Mouse (Mus musculus) embryonic facial prominence, embryonic 10.5 days (tissue): ENCODE measurements around the gene Gtf2f1. TPM values are rescaled to one million over a fixed set of nuclear protein-coding genes. Genes with fewer than 3 reads are reported as not detected.

Source experiments
- DNase-seq: peaks from one replicate; pipeline ENCODE4 v3.0.0-alpha.2; 2017; ENCODE audit warnings: low spot score
- H3K27ac ChIP-seq: fragments of 300-500 bp; sonication (generic); replicated peaks from 2 replicates; pipeline ENCODE4 v1.5.1; 2016; ENCODE audit warnings: mild to moderate bottlenecking
- H3K27me3 ChIP-seq: fragments of 300-500 bp; sonication (generic); replicated peaks from 2 replicates; pipeline ENCODE4 v1.6.1; 2016; ENCODE audit warnings: low read depth, mild to moderate bottlenecking; ENCODE audit not compliant: poor library complexity, severe bottlenecking
- H3K36me3 ChIP-seq: fragments of 300-500 bp; sonication (generic); replicated peaks from 2 replicates; pipeline ENCODE4 v1.6.1; 2016; ENCODE audit warnings: mild to moderate bottlenecking, moderate library complexity
- H3K4me1 ChIP-seq: fragments of 300-500 bp; sonication (generic); 2 replicates; pipeline ENCODE4 v1.6.1; 2016
- H3K4me3 ChIP-seq: fragments of 300-500 bp; sonication (generic); 2 replicates; pipeline ENCODE4 v1.5.1; 2016; ENCODE audit warnings: mild to moderate bottlenecking, moderate library complexity
- H3K9me3 ChIP-seq: fragments of 300-500 bp; sonication (generic); 2 replicates; pipeline ENCODE4 v1.6.1; 2016; ENCODE audit warnings: mild to moderate bottlenecking
- WGBS: fragments of 180-500 bp; shearing (Covaris S2); methylation state at CpG from one replicate; pipeline ENCODE4 v1.1.7; 2016; 5-methylcytosine and 5-hydroxymethylcytosine counted together
- polyA plus RNA-seq: library from polyadenylated mRNA; unstranded; fragments of >200 nt; fragmentation: Nextera tagmentation; extraction: Ambion mirVana; gene quantifications from 2 replicates; pipeline ENCODE4 v1.2.1, GENCODE M21; 2016

Gtf2f1 gene
- polyA plus RNA-seq, 1 experiment from 2014 or later: 80.7 TPM

DNA sequence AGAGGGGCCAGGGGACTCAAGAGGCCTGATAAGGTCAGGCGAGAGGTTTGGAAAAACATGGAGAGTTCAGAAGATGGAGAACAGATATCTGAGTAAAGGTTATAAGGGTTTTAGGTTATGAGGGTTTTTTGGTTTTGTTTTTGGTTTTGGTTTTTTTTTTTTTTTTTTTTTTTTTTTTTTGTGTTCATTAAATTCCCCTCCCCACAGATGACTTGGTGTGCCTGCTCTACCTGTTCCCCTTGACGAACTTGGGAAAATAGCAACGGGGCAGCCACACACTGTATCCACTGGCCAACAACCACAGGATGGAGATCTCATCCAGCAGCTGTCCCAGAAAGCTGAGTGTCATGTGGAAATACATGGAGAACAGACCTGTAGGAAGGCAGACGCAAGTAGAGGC lies 52.4 kb downstream of the Gtf2f1 start:
- 82% methylated on average over 4 of the region's 4 CpGs for WGBS
- DNase-seq: no peak
- no peaks in the 10 kb centered on the region for H3K36me3 ChIP-seq

GRCm38 (mm10) chr17:56957763-56958429 lies 53.2 kb downstream of the Gtf2f1 start:
- Histone ChIP-seq H3K4me3 (no peak overlapping the region), H3K27ac (no peak overlapping the region), H3K9me3 (no peaks in the 10 kb centered on the region), H3K4me1 (no peaks in the 10 kb centered on the region), H3K27me3 (no peaks in the 10 kb centered on the region), H3K36me3 (no peaks in the 10 kb centered on the region)
- no peak for DNase-seq
- 29% methylated on average over 11 of the region's 11 CpGs for WGBS

More for the DNA sequence above, 52.4 kb downstream of the Gtf2f1 start:
- no peak overlapping the region for H3K27ac ChIP-seq
- H3K9me3 ChIP-seq: no peaks in the 10 kb centered on the region
- H3K27me3 ChIP-seq: no peaks in the 10 kb centered on the region
- H3K4me3 ChIP-seq: no peak overlapping the region
- H3K4me1 ChIP-seq: no peaks in the 10 kb centered on the region

- no peaks in the 10 kb centered on the region for H3K4me1 ChIP-seq
Observed at GRCm38 (mm10) chr17:56954871-56955270, 56.2 kb downstream of the Gtf2f1 start.

More at GRCm38 (mm10) chr17:56954871-56955270, 56.2 kb downstream of the Gtf2f1 start:
- Histone ChIP-seq H3K27me3 (no peaks in the 10 kb centered on the region), H3K36me3 (no peaks in the 10 kb centered on the region), H3K9me3 (no peaks in the 10 kb centered on the region), H3K4me3 (no peak overlapping the region), H3K27ac (no peak overlapping the region)
- no peak for DNase-seq
- WGBS: 83% methylated on average over 7 of the region's 7 CpGs

Other genes starting within 250 kb of the Gtf2f1 start
- 45.0 and 45.6 TPM in 2 replicates for gene Dus3l, start 246.5 kb downstream of the Gtf2f1 start, polyA plus RNA-seq
- 1.7 and 1.8 TPM in 2 replicates for gene Prr22, start 241.0 kb downstream of the Gtf2f1 start, polyA plus RNA-seq
- gene Rfx2, start 180.3 kb downstream of the Gtf2f1 start, polyA plus RNA-seq: 4.0 and 5.3 TPM in 2 replicates
- gene Acsbg2, start 136.8 kb downstream of the Gtf2f1 start, polyA plus RNA-seq: not detected in 2 replicates
- 0.44 and 0.52 TPM in 2 replicates for gene 1700061G19Rik, start 135.8 kb downstream of the Gtf2f1 start, polyA plus RNA-seq
- gene Mllt1, start 75.9 kb downstream of the Gtf2f1 start, polyA plus RNA-seq: 70.9 and 73.1 TPM in 2 replicates
- gene Acer1, start 29.2 kb downstream of the Gtf2f1 start, polyA plus RNA-seq: not detected in 2 replicates
- gene Clpp, start 21.0 kb downstream of the Gtf2f1 start, polyA plus RNA-seq: 191 and 192 TPM in 2 replicates
- 42.5 and 45.1 TPM in 2 replicates for gene Alkbh7, start 13.9 kb downstream of the Gtf2f1 start, polyA plus RNA-seq
- gene Pspn, start 11.3 kb downstream of the Gtf2f1 start, polyA plus RNA-seq: 0.60 and 1.1 TPM in 2 replicates
- gene Gm17949, start 181 bp upstream of the Gtf2f1 start, polyA plus RNA-seq: 0.25 and 0.54 TPM in 2 replicates
- gene Khsrp, start 20.2 kb upstream of the Gtf2f1 start, polyA plus RNA-seq: 53.9 and 55.1 TPM in 2 replicates
- gene Slc25a41, start 30.4 kb upstream of the Gtf2f1 start, polyA plus RNA-seq: 0.12 TPM in 1 of 2 replicates, not detected in the other
- gene Crb3, start 47.8 kb upstream of the Gtf2f1 start, polyA plus RNA-seq: 7.2 and 8.0 TPM in 2 replicates
- 7.0 and 8.2 TPM in 2 replicates for gene Slc25a23, start 48.6 kb upstream of the Gtf2f1 start, polyA plus RNA-seq
- 2.0 and 2.8 TPM in 2 replicates for gene Dennd1c, start 67.2 kb upstream of the Gtf2f1 start, polyA plus RNA-seq
- 34.4 and 35.5 TPM in 2 replicates for gene Tubb4a, start 76.5 kb upstream of the Gtf2f1 start, polyA plus RNA-seq
- gene Tnfsf9, start 94.0 kb upstream of the Gtf2f1 start, polyA plus RNA-seq: 8.0 and 8.8 TPM in 2 replicates
- not detected in 2 replicates for gene Cd70, start 138.5 kb upstream of the Gtf2f1 start, polyA plus RNA-seq
- 0.08 TPM in 1 of 2 replicates, not detected in the other for gene Tnfsf14, start 182.9 kb upstream of the Gtf2f1 start, polyA plus RNA-seq
- gene C3, start 216.8 kb upstream of the Gtf2f1 start, polyA plus RNA-seq: 0.30 and 0.32 TPM in 2 replicates
- 24.9 and 25.7 TPM in 2 replicates for gene Gpr108, start 237.2 kb upstream of the Gtf2f1 start, polyA plus RNA-seq
- gene Trip10, start 238.2 kb upstream of the Gtf2f1 start, polyA plus RNA-seq: 37.4 and 42.2 TPM in 2 replicates